Mouse (Mus musculus) heart, embryonic 12.5 days (tissue): ENCODE results near the gene Hdac9. TPM values are rescaled to one million over a fixed set of nuclear protein-coding genes. Genes with fewer than 3 reads are reported as not detected.
A peak's percentile ranks its signal among the peaks of the same experiment; 100 is the strongest.

Source experiments
- ATAC-seq: fragments of 200-750 bp; cut with Nextera tagmentation; 2 replicates; pipeline ENCODE4 v1.8.0; 2017; ENCODE audit warnings: moderate TSS enrichment, moderate library complexity; ENCODE audit not compliant: insufficient number of reproducible peaks, low FRiP score
- H3K27ac ChIP-seq: fragments of 300-500 bp; sonication (generic); 2 replicates; pipeline ENCODE4 v1.5.1; 2016; ENCODE audit warnings: mild to moderate bottlenecking, moderate library complexity; ENCODE audit not compliant: poor library complexity, severe bottlenecking
- H3K27me3 ChIP-seq: fragments of 300-500 bp; sonication (generic); replicated peaks from 2 replicates; pipeline ENCODE4 v1.6.1; 2016; ENCODE audit warnings: mild to moderate bottlenecking, moderate library complexity
- H3K36me3 ChIP-seq: fragments of 300-500 bp; sonication (generic); 2 replicates; pipeline ENCODE4 v1.6.1; 2016; ENCODE audit warnings: mild to moderate bottlenecking, moderate library complexity
- H3K4me1 ChIP-seq: fragments of 300-500 bp; sonication (generic); replicated peaks from 2 replicates; pipeline ENCODE4 v1.6.1; 2016; ENCODE audit warnings: mild to moderate bottlenecking
- H3K4me2 ChIP-seq: fragments of 300-500 bp; sonication (generic); 2 replicates; pipeline ENCODE4 v1.6.1; 2016; ENCODE audit warnings: mild to moderate bottlenecking, moderate library complexity
- H3K4me3 ChIP-seq: fragments of 300-500 bp; sonication (generic); 2 replicates; pipeline ENCODE4 v1.5.1; 2016; ENCODE audit warnings: mild to moderate bottlenecking
- H3K9ac ChIP-seq: fragments of 300-500 bp; sonication (generic); 2 replicates; pipeline ENCODE4 v1.6.1; 2016; ENCODE audit warnings: mild to moderate bottlenecking, moderate library complexity
- H3K9me3 ChIP-seq: fragments of 300-500 bp; sonication (generic); replicated peaks from 2 replicates; pipeline ENCODE4 v1.6.1; 2016; ENCODE audit warnings: mild to moderate bottlenecking, moderate library complexity
- WGBS: fragments of 180-500 bp; shearing (Covaris S2); methylation state at CpG from one replicate; pipeline ENCODE4 v1.1.7; 2016; 5-methylcytosine and 5-hydroxymethylcytosine counted together
- polyA plus RNA-seq: library from polyadenylated mRNA; unstranded; fragments of >200 nt; fragmentation: Nextera tagmentation; extraction: Ambion mirVana; gene quantifications from 2 replicates; pipeline ENCODE4 v1.2.1, GENCODE M21; 2016

Gene Hdac9
- polyA plus RNA-seq, 1 experiment from 2014 or later: 28.9 TPM

DNA sequence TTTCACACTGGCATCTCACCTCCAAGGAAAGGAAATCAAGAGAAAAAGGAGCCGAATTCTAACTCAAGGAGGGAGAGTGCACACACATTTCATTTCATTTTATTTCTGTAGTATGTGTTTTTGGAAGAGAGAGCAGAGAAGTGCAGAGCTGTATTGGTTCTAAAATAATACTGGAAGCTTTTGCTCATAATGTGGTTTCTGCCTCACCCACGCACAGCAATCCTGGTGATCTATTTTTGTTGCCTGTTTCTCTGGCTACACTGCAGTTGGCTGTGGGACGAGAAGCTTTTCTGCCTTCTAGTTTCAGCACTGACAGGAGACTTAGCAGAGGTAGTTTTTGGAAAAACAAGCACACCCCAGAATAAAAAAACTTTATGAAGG, 387.7 kb downstream of the Hdac9 start:
- Histone ChIP-seq H3K4me3 (peak overlapping the region; percentile 54; the same call in 1 of the 2 replicates), H3K9me3 (no peaks in the 10 kb centered on the region), H3K4me1 (peaks cover 15% of the 10 kb centered on the region), H3K9ac (no peak overlapping the region), H3K27me3 (no peaks in the 10 kb centered on the region), H3K27ac (peak overlapping the region; percentile 95), H3K36me3 (no peaks in the 10 kb centered on the region), H3K4me2 (peak overlapping the region; percentile 75)
- no peak for ATAC-seq
- 20% methylated on average over 3 of the region's 3 CpGs for WGBS

DNA sequence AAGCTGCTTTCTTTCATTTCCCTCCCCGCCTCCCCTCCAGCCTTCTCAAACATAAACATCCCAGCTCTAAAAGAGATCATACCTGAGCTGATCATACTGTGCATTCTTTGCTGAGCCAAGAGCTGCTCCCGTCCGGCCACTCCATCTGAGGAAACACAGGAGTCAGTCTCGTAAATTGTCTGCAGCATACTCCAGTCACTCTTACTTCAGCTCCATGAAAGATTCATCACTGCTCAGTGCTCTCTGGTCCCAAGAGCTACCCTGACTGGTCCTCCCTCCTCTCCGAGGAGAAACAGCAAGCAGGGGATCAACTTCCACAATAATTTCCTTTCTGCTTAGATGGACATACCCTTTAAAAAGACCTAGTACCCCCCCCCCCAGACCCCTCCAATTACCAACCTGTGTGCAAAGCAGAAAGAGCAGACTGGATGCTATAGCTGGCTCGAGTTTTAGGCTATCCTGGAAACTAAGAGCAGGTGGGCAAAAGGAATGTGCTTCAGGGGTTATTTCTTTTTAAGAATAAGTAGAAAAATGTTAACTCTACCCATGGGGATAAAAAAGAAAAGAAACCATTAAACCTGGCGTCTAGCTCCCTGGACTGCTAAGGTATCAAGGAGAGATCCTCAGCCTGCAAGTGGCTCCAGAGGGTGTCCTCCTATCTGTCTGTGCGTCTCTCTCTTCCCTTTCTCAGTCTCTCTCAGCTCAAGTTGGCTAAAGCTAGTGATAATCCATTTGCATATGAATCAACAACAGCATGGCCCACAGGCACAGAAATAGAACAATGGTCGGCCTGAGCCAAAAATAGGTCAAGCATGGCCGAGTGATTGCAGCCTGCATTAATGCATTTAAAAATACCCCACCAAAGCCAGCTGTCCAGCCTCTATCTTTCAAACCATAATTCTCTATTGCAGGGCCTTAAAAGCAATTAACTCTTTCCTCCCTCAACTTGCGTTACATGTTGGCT, 388.4 kb downstream of the Hdac9 start:
- H3K9ac ChIP-seq: peak overlapping the region; percentile 70
- 16% methylated on average over 11 of the region's 11 CpGs for WGBS
- H3K9me3 ChIP-seq: no peaks in the 10 kb centered on the region
- peak; percentile 25; the same call in 1 of the 2 replicates for ATAC-seq
- H3K27me3 ChIP-seq: no peaks in the 10 kb centered on the region
- H3K36me3 ChIP-seq: no peaks in the 10 kb centered on the region
- peak overlapping the region; percentile 54 for H3K4me3 ChIP-seq
- H3K27ac ChIP-seq: peak overlapping the region; percentile 95
- H3K4me1 ChIP-seq: peaks cover 15% of the 10 kb centered on the region
- H3K4me2 ChIP-seq: peak overlapping the region; percentile 75

DNA sequence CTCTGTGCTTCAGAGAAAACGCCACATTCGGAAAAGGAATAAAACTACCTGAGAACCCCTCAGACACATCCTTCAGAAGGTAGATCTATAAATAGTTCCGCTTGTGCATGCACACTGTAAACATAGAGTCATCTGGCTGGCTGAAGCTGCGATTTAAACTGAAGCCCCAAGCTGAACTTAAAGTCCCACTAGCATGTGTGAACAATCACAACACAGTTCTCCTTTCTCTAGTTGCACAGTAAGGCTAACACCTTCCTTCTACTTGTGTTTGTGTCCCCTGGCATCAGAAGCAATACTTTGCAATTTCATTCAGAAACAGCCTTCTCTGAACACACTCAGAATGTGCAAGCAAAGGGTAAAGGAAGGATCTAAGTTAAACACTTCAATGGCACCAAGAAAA, 389.1 kb downstream of the Hdac9 start:
- H3K4me2 ChIP-seq: peak overlapping the region; percentile 75
- no peaks in the 10 kb centered on the region for H3K27me3 ChIP-seq
- H3K9me3 ChIP-seq: no peaks in the 10 kb centered on the region
- ATAC-seq: no peak
- H3K4me1 ChIP-seq: peaks cover 18% of the 10 kb centered on the region
- H3K9ac ChIP-seq: peak overlapping the region; percentile 70
- peak overlapping the region; percentile 95 for H3K27ac ChIP-seq
- H3K36me3 ChIP-seq: no peaks in the 10 kb centered on the region
- peak overlapping the region; percentile 54 for H3K4me3 ChIP-seq
- WGBS: 38% methylated on average over 4 of the region's 4 CpGs

DNA sequence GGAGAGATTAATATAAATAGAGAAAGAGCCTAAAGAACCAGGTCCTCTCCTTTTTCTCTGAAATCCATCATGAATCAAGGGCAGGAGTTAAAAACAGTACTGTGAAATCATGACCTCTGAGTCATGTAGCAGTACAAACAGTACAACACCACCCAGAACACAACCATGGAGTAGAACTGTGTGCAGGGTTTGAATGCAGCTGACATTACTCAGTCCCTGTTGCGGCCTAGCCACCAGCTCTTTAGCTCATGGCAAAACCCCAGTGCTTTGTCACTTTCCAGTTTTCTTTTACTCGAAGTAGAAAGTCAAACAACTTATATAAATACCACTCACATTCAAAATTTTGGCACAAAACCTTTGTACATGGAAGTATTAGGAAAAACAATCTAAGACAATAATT, 395.4 kb downstream of the Hdac9 start:
- Histone ChIP-seq H3K4me3 (no peak overlapping the region), H3K9me3 (no peaks in the 10 kb centered on the region), H3K9ac (no peak overlapping the region), H3K4me2 (no peak overlapping the region), H3K27ac (no peak overlapping the region), H3K27me3 (no peaks in the 10 kb centered on the region), H3K4me1 (peaks cover 27% of the 10 kb centered on the region), H3K36me3 (no peaks in the 10 kb centered on the region)
- ATAC-seq: no peak
- 78% methylated on average over 2 of the region's 2 CpGs for WGBS

DNA sequence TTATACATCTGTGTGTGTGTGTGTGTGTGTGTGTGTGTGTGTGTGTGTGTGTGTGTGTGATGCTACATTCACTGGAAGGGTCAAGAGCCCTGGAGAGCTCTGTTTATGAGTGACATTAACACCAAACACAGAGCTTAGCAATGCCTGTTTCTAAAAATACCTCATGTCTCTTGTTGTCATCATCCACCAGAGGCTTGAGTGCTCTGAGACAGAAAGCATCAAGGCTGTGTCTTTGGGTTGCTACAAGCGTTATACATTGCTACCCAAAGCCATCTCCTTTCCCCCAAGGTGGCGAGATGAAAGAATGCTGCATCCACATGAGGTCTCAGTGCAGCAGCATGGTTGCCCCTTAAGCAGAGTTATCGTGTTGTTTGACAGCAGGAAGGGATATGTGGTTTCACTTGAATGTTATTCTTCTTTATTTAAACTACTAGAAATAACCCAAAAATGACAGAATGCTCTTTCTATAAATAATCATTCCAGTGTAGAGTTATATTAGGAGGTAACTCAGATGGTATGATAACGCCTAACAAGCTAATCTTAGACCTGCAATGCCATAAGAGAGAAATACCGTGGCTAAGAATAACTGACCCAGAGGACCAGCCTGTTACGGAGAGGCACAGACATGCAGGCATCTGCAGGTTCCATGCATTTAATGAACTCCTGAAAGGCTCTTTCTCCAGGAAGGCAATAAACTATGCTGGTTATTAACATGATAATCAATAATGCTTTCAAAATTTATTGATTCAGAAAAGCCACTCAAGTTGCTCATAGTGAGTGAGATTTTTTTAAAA, 399.9 kb downstream of the Hdac9 start:
- H3K9me3 ChIP-seq: no peaks in the 10 kb centered on the region
- peak overlapping the region; percentile 96 for H3K27ac ChIP-seq
- H3K4me2 ChIP-seq: peak overlapping the region; percentile 59
- no peaks in the 10 kb centered on the region for H3K27me3 ChIP-seq
- WGBS: 30% methylated on average over 6 of the region's 6 CpGs
- no peak overlapping the region for H3K9ac ChIP-seq
- peak; percentile 76 for ATAC-seq
- H3K4me1 ChIP-seq: peaks cover 20% of the 10 kb centered on the region
- peak overlapping the region; percentile 34; the same call in 1 of the 2 replicates for H3K4me3 ChIP-seq
- H3K36me3 ChIP-seq: no peaks in the 10 kb centered on the region

DNA sequence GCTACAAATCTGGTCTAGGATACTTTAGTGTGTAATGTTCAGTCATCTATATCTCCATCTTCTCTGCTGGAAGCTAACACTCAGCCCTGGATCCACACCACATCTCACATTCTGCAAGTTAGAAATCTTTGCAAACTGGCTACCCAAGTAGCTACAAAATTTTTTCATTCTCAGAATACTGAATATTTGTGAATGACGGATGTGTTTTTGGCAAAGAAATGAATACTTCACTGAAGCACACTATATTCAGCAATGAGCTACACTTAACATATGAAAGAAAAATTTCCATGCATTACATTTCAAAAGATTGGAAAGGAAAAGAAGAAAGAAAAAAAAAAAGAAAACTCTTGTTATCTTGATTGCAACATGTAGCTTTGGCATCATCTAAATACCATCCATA, 410.6 kb downstream of the Hdac9 start:
- 87% methylated on average over 1 of the region's 1 CpGs for WGBS

DNA sequence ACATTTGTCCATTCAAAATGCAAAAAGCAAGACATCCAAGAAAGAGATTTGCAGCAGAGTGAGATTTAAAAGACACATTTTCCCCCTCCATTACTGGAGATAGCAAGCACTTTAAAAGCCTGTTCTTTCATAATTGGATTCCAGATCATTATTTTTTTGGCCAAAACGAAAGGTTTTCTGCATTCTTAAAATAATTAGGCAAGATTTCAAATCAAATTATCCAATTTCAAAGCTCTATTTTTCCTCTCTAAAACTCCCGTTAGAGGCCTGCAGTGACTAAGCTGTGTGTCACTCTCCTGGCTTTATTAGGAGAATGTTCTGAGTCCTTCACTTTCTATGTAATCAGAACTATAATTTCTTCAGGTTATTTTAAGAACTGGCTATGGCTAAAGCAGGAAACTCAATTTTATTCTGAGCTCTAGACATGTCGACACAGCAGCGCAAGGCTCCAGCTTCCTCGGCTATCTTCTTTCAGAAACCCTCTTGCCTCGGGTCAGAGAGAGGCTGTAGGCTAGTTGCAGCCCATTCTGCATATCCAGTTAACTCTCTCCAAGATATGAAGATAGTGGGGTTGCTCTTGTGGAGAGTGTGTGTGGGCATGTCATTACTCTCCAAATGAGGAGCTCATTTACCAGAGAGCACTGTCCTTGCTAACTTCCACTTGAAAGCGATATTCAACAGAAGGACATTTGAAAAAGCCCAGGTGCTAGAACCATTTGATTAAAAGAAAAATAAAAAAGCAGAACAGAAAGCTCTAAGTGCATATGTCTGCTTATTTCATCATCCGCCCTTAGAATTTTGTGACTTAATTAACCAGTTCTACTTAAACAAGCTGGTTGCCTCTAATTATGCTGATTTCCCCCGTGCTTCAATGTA, 417.9 kb downstream of the Hdac9 start:
- Histone ChIP-seq H3K4me1 (peaks cover 18% of the 10 kb centered on the region), H3K27me3 (no peaks in the 10 kb centered on the region), H3K9ac (no peak overlapping the region), H3K27ac (peak overlapping the region; percentile 85), H3K4me2 (peak overlapping the region; percentile 57), H3K4me3 (no peak overlapping the region), H3K36me3 (no peaks in the 10 kb centered on the region), H3K9me3 (no peaks in the 10 kb centered on the region)
- 40% methylated on average over 9 of the region's 9 CpGs for WGBS
- ATAC-seq: no peak

More for the DNA sequence above, 410.6 kb downstream of the Hdac9 start:
- no peak overlapping the region for H3K9ac ChIP-seq
- no peak overlapping the region for H3K27ac ChIP-seq
- no peaks in the 10 kb centered on the region for H3K36me3 ChIP-seq
- no peak overlapping the region for H3K4me2 ChIP-seq
- H3K27me3 ChIP-seq: no peaks in the 10 kb centered on the region
- ATAC-seq: no peak
- H3K4me3 ChIP-seq: no peak overlapping the region
- H3K4me1 ChIP-seq: no peaks in the 10 kb centered on the region
- no peaks in the 10 kb centered on the region for H3K9me3 ChIP-seq

DNA sequence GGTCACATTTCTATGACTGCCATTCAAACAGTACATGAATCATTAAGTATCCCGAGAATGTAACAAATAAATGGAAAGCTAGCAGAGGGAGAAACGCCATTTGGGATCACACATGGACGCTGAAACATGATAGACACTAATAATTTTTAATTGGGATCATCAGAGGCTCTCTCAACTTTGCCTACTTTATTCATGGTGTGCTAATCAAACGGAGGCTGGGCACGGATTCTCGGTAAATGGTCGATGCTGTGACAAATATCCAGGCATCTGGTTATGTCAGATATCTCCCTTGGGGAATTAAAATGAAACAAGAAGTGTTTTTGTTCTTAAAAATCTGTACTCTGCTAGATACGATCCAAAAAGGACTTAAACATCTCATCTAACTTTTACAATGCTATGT, 418.6 kb downstream of the Hdac9 start:
- no peak overlapping the region for H3K27ac ChIP-seq
- no peak overlapping the region for H3K9ac ChIP-seq
- no peak for ATAC-seq
- peaks cover 18% of the 10 kb centered on the region for H3K4me1 ChIP-seq
- no peak overlapping the region for H3K4me2 ChIP-seq
- no peaks in the 10 kb centered on the region for H3K36me3 ChIP-seq
- H3K4me3 ChIP-seq: no peak overlapping the region
- no peaks in the 10 kb centered on the region for H3K27me3 ChIP-seq
- no peaks in the 10 kb centered on the region for H3K9me3 ChIP-seq
- WGBS: 74% methylated on average over 8 of the region's 8 CpGs

DNA sequence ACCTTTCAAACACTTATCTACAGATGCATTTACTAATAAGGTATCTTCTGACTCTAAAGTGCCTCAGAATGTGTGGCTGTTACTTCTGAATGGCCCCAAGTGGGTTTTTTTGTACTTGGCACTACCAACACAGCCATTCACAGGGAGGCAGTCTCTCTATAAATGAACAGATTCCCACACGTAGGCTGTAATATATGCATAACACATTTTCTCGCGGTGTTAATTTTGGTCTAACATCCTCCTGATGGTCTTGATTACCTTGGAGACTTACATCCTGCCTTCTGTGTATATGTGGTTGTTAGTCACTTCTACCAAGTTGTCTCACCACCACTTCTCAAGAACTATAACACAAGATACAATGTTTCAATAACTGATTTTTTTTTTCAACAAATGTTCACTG, 419.2 kb downstream of the Hdac9 start:
- 88% methylated on average over 3 of the region's 3 CpGs for WGBS
- Histone ChIP-seq H3K9me3 (no peaks in the 10 kb centered on the region), H3K36me3 (no peaks in the 10 kb centered on the region)

DNA sequence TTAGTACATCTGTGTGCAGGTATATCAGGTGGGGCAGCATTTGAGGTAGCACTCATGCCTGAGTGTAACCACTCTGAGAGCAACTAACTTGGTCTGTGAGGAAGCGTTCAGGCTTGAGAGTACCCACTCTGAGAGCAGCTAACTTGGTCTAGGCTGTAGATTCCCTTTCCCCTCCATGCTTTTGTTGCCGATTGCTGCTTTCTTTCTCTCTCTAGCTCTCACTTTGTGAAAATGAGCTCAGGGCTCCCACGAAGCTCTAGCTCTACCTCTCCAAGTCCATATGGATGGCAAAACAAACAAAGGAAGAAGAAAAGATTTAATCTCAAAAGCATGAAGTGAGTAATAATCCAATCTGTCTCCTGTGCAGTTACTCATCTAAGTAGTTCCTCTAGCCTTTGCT, 421.0 kb downstream of the Hdac9 start:
- 43% methylated on average over 3 of the region's 3 CpGs for WGBS
- H3K4me2 ChIP-seq: peak overlapping the region; percentile 46
- H3K27ac ChIP-seq: 0 out of 2 replicates have a peak overlapping the region, but pooled peaks have one; percentile 33
- H3K36me3 ChIP-seq: no peaks in the 10 kb centered on the region
- H3K9me3 ChIP-seq: no peaks in the 10 kb centered on the region
- peak overlapping the region; percentile 37 for H3K4me3 ChIP-seq
- no peak for ATAC-seq
- no peaks in the 10 kb centered on the region for H3K27me3 ChIP-seq
- peaks cover 18% of the 10 kb centered on the region for H3K4me1 ChIP-seq
- H3K9ac ChIP-seq: no peak overlapping the region

More for the DNA sequence above, 419.2 kb downstream of the Hdac9 start:
- H3K4me3 ChIP-seq: no peak overlapping the region
- H3K27ac ChIP-seq: no peak overlapping the region
- no peak overlapping the region for H3K9ac ChIP-seq
- peaks cover 18% of the 10 kb centered on the region for H3K4me1 ChIP-seq
- ATAC-seq: no peak
- no peak overlapping the region for H3K4me2 ChIP-seq
- no peaks in the 10 kb centered on the region for H3K27me3 ChIP-seq
